Mouse (Mus musculus) kidney, postnatal 0 days (tissue): Measurements from ENCODE around the gene Slc12a9. TPM values are rescaled to one million over a fixed set of nuclear protein-coding genes. Genes with fewer than 3 reads are reported as not detected.

Experiments
- ATAC-seq: fragments of 200-750 bp; cut with Nextera tagmentation; replicated peaks from 2 replicates; pipeline ENCODE4 v1.8.0; 2017; ENCODE audit warnings: low read depth, moderate number of reproducible peaks, moderate TSS enrichment, moderate library complexity; ENCODE audit not compliant: low FRiP score
- DNase-seq: peaks from one replicate; pipeline ENCODE4 v3.0.0-alpha.2; 2016; ENCODE audit warnings: low spot score
- H3K27ac ChIP-seq: fragments of 300-500 bp; sonication (generic); 2 replicates; pipeline ENCODE4 v1.5.1; 2014; ENCODE audit warnings: mild to moderate bottlenecking
- H3K27me3 ChIP-seq: fragments of 300-500 bp; sonication (generic); 2 replicates; pipeline ENCODE4 v1.6.1; 2014; ENCODE audit warnings: low read length, mixed read lengths; ENCODE audit not compliant: insufficient read depth
- H3K36me3 ChIP-seq: fragments of 300-500 bp; sonication (generic); 2 replicates; pipeline ENCODE4 v1.6.1; 2014; ENCODE audit warnings: low read length, mixed read lengths; ENCODE audit not compliant: insufficient read depth
- H3K4me1 ChIP-seq: fragments of 300-500 bp; sonication (generic); replicated peaks from 2 replicates; pipeline ENCODE4 v1.6.1; 2014; ENCODE audit warnings: antibody characterized with exemption, low read length, mixed read lengths; ENCODE audit not compliant: insufficient read depth
- H3K4me2 ChIP-seq: fragments of 300-500 bp; sonication (generic); 2 replicates; pipeline ENCODE4 v1.6.1; 2014; ENCODE audit warnings: mild to moderate bottlenecking, low read length, moderate library complexity, mixed read lengths
- H3K4me3 ChIP-seq: fragments of 300-500 bp; sonication (generic); replicated peaks from 2 replicates; pipeline ENCODE4 v1.5.1; 2014; ENCODE audit warnings: low read depth, low read length
- H3K9ac ChIP-seq: fragments of 300-500 bp; sonication (generic); 2 replicates; pipeline ENCODE4 v1.6.1; 2014; ENCODE audit warnings: low read depth, low read length
- H3K9me3 ChIP-seq: fragments of 300-500 bp; sonication (generic); replicated peaks from 2 replicates; pipeline ENCODE4 v1.6.1; 2016; ENCODE audit warnings: low read length, inconsistent platforms, mixed read lengths
- CTCF ChIP-seq: IDR thresholded peaks from 2 replicates; pipeline ENCODE4 v1.5.1; 2016; ENCODE audit warnings: antibody characterized with exemption, low read depth, mild to moderate bottlenecking, moderate library complexity
- WGBS: fragments of 180-500 bp; shearing (Covaris S2); extraction: QIAGEN DNeasy Blood & Tissue Kit; methylation state at CpG from one replicate; pipeline ENCODE4 v1.1.7; 2014; 5-methylcytosine and 5-hydroxymethylcytosine counted together
- microRNA-seq: library from miRNA; unstranded; fragments of <30 nt; microRNA quantifications from one replicate; pipeline ENCODE4, GENCODE M21; 2016
- polyA plus RNA-seq: library from polyadenylated mRNA; unstranded; fragments of >200 nt; fragmentation: Nextera tagmentation; extraction: Ambion mirVana; gene quantifications from 2 replicates; pipeline ENCODE4 v1.2.1, GENCODE M21; 2015

Gene Slc12a9
- polyA plus RNA-seq, 1 experiment from 2014 or later, result 11.8 TPM

GRCm38 (mm10) chr5:137277360-137278342 lies 55.7 kb downstream of the Slc12a9 start:
- Histone ChIP-seq H3K9me3 (no peaks in the 10 kb centered on the region; the same call in 1 of the 2 replicates), H3K36me3 (no peaks in the 10 kb centered on the region), H3K27ac (no peak overlapping the region), H3K4me1 (no peaks in the 10 kb centered on the region), H3K4me3 (no peak overlapping the region), H3K9ac (no peak overlapping the region), H3K4me2 (no peak overlapping the region), H3K27me3 (no peaks in the 10 kb centered on the region)
- peak; percentile 64 for TF ChIP-seq CTCF
- ATAC-seq, result no peak; the same call in 1 of the 2 replicates
- peak; percentile 70 for DNase-seq
- WGBS, result 25% methylated on average over 18 of the region's 18 CpGs

DNA sequence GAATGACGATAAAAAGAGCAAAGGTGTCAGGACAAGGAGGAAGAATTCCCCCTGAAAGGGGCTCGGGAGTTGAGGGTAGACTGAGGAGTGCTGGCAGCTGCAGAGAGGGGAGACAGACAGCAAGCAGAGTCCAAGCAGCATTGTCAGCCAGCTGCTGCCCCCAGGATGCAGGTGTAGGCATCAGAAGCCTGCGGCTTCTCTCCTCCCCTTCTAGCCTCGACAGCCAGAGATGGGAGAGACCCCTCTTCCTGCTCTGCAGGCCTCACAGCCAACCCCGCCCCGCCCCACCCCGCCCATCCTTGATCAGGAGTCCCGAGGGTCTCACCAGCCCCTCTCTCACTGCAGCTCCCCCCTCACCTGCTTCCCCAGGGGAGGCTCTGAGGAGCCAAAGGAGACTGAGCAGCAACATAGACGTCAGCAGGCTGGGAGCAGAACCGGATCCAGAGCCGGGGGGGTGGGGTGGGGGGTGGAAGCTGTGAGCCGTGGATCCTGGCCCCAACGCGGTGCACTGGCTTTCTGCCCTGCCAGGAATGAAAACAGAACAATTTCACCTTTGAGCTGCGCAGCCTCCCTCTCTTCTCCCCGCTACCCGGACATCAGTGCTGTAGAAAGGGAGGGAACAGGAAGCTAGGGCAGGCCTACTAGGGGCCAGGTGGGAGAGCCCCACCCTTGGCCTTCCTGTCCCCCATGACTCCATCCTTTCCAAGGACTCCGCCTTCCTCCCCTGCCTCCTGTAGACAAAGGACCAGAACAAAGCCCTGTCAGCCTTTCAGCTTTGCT lies 65.1 kb downstream of the Slc12a9 start:
- 12% methylated on average over 18 of the region's 18 CpGs for WGBS
- ATAC-seq (no peak), DNase-seq (no peak)
- H3K9me3 ChIP-seq, result no peaks in the 10 kb centered on the region; the same call in 1 of the 2 replicates
- H3K9ac ChIP-seq, result no peak overlapping the region
- H3K27ac ChIP-seq, result no peak overlapping the region
- no peak for TF ChIP-seq CTCF
- no peak overlapping the region for H3K4me3 ChIP-seq
- H3K4me1 ChIP-seq, result no peaks in the 10 kb centered on the region
- H3K4me2 ChIP-seq, result peak overlapping the region; percentile 40
- no peaks in the 10 kb centered on the region for H3K36me3 ChIP-seq
- H3K27me3 ChIP-seq, result no peaks in the 10 kb centered on the region

- Histone ChIP-seq H3K27me3 (no peaks in the 10 kb centered on the region), H3K27ac (no peak overlapping the region), H3K9me3 (no peaks in the 10 kb centered on the region), H3K36me3 (no peaks in the 10 kb centered on the region), H3K4me2 (no peak overlapping the region), H3K4me1 (no peaks in the 10 kb centered on the region), H3K9ac (no peak overlapping the region), H3K4me3 (no peak overlapping the region)
- 86% methylated on average over 11 of the region's 11 CpGs for WGBS
- TF ChIP-seq CTCF, result no peak
- ATAC-seq (no peak), DNase-seq (no peak)
These were observed 68.6 kb downstream of the Slc12a9 start for GRCm38 (mm10) chr5:137264787-137265186.

Small RNA genes lying within 50 kb of the gene (microRNA-seq; reads per million reads assigned to microRNA genes)
- 0.60 reads per million for gene Mir7036
- not detected for gene Mir8116

Other genes starting within 250 kb of the Slc12a9 start
- gene Trim56, start 217.4 kb downstream of the Slc12a9 start, polyA plus RNA-seq, result 7.9 and 9.2 TPM in 2 replicates
- 0.24 TPM in 2 replicates for gene Muc3, start 184.3 kb downstream of the Slc12a9 start, polyA plus RNA-seq
- gene Muc3a, start 121.2 kb downstream of the Slc12a9 start, polyA plus RNA-seq, result 0.09 and 0.13 TPM in 2 replicates
- 6.5 and 7.4 TPM in 2 replicates for gene Ache, start 46.1 kb downstream of the Slc12a9 start, polyA plus RNA-seq
- gene Ufsp1, start 39.0 kb downstream of the Slc12a9 start, polyA plus RNA-seq, result 11.4 and 12.8 TPM in 2 replicates
- 68.0 and 77.7 TPM in 2 replicates for gene Srrt, start 25.9 kb downstream of the Slc12a9 start, polyA plus RNA-seq
- 74.8 and 75.6 TPM in 2 replicates for gene Trip6, start 19.2 kb downstream of the Slc12a9 start, polyA plus RNA-seq
- 38.1 and 40.5 TPM in 2 replicates for gene Ephb4, start 16.5 kb upstream of the Slc12a9 start, polyA plus RNA-seq
- gene Zan, start 143.5 kb upstream of the Slc12a9 start, polyA plus RNA-seq, result 0.16 and 0.23 TPM in 2 replicates
- gene Pop7, start 168.9 kb upstream of the Slc12a9 start, polyA plus RNA-seq, result 55.1 and 55.6 TPM in 2 replicates
- gene Gigyf1, start 185.0 kb upstream of the Slc12a9 start, polyA plus RNA-seq, result 9.3 and 10.3 TPM in 2 replicates
- gene Epo, start 199.6 kb upstream of the Slc12a9 start, polyA plus RNA-seq, result 0.20 TPM in 1 of 2 replicates, not detected in the other
- gene Gnb2, start 199.9 kb upstream of the Slc12a9 start, polyA plus RNA-seq, result 463 and 480 TPM in 2 replicates
- gene Actl6b, start 219.9 kb upstream of the Slc12a9 start, polyA plus RNA-seq, result not detected in 2 replicates
- gene Tfr2, start 236.2 kb upstream of the Slc12a9 start, polyA plus RNA-seq, result 0.13 TPM in 2 replicates